Mouse (Mus musculus) lung, embryonic 16.5 days (tissue): Measurements from ENCODE around the gene Mrap. TPM values are rescaled to one million over a fixed set of nuclear protein-coding genes. Genes with fewer than 3 reads are reported as not detected.

Experiments
- ATAC-seq: fragments of 200-750 bp; cut with Nextera tagmentation; 2 replicates; pipeline ENCODE4 v1.8.0; 2017; ENCODE audit warnings: low read depth, mild to moderate bottlenecking, moderate library complexity
- H3K27ac ChIP-seq: fragments of 300-500 bp; sonication (generic); 2 replicates; pipeline ENCODE4 v1.5.1; 2014; ENCODE audit warnings: mild to moderate bottlenecking, control low read depth, low read length
- H3K27me3 ChIP-seq: fragments of 300-500 bp; sonication (generic); 2 replicates; pipeline ENCODE4 v1.6.1; 2014; ENCODE audit warnings: low read depth, low read length, mixed read lengths; ENCODE audit not compliant: control insufficient read depth, insufficient read depth
- H3K36me3 ChIP-seq: fragments of 300-500 bp; sonication (generic); 2 replicates; pipeline ENCODE4 v1.6.1; 2014; ENCODE audit warnings: low read length; ENCODE audit not compliant: control insufficient read depth, insufficient read depth
- H3K4me1 ChIP-seq: fragments of 300-500 bp; sonication (generic); replicated peaks from 2 replicates; pipeline ENCODE4 v1.6.1; 2014; ENCODE audit warnings: low read length, mixed read lengths; ENCODE audit not compliant: control insufficient read depth, insufficient read depth
- H3K4me2 ChIP-seq: fragments of 300-500 bp; sonication (generic); 2 replicates; pipeline ENCODE4 v1.6.1; 2014; ENCODE audit warnings: low read depth, low read length, control low read depth
- H3K4me3 ChIP-seq: fragments of 300-500 bp; sonication (generic); 2 replicates; pipeline ENCODE4 v1.5.1; 2014; ENCODE audit warnings: mild to moderate bottlenecking, low read length, control low read depth
- H3K9ac ChIP-seq: fragments of 300-500 bp; sonication (generic); 2 replicates; pipeline ENCODE4 v1.6.1; 2014; ENCODE audit warnings: low read length, control low read depth
- H3K9me3 ChIP-seq: fragments of 300-500 bp; sonication (generic); 2 replicates; pipeline ENCODE4 v1.6.1; 2016; ENCODE audit warnings: low read length; ENCODE audit not compliant: control insufficient read depth
- WGBS: fragments of 180-500 bp; shearing (Covaris S2); extraction: QIAGEN DNeasy Blood & Tissue Kit; methylation state at CpG from one replicate; pipeline ENCODE4 v1.1.7; 2014; 5-methylcytosine and 5-hydroxymethylcytosine counted together
- polyA plus RNA-seq: library from polyadenylated mRNA; unstranded; fragments of >200 nt; fragmentation: Nextera tagmentation; extraction: Ambion mirVana; gene quantifications from 2 replicates; pipeline ENCODE4 v1.2.1, GENCODE M21; 2015

Gene Mrap
- polyA plus RNA-seq = 4.6 and 5.1 TPM in 2 replicates

DNA sequence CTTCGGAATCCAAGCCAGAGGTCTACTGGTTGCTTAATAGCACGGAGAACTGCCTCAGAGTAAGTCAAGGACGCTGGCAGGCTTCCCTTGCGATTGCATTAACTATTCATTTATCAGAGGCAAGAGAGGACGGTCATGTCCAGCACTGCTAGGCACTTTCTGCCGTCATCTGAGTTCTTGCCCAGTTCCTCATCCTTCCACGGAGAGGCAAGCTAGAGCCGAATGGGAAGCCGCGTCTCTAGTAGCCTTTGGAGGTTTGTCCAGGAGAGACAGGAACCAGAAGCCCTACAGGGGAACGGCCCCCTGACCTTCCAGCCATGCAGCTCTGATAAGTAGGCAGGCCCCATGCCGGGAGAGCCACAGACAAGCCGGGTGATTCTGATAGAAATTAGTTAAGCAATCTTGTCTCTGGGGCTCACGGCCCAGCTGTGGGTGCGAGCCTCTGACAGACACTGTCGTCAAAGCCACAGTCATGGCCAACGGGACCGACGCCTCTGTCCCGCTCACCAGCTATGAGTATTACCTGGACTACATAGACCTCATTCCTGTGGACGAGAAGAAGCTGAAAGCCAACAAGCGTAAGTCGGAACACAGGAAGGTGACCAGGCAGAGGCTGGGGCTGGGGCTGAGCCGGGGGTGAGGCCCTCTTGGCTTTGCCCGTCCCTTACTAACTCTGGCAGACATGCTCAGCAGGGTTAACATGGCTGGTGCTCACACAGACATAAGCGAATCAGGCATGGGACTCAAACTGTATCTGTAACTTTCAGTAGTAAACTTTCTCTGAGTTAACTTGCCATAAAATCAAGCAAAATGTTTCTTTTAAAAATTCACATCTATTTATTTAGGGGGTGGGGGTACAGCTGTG is at the start of gene Mrap:
Gene Mrap, plus strand, starts transcription at position 116 of the 865 bp plus-strand sequence.
- Histone ChIP-seq H3K4me2 (no peak within 1 kb of the TSS), H3K36me3 (no peaks in the 10 kb centered on the region), H3K9me3 (no peaks in the 10 kb centered on the region), H3K4me1 (no peaks in the 10 kb centered on the region), H3K9ac (peak within 1 kb of the TSS; percentile 6; the same call in 1 of the 2 replicates), H3K27ac (no peak within 1 kb of the TSS), H3K4me3 (no peak within 1 kb of the TSS), H3K27me3 (no peaks in the 10 kb centered on the region)
- peak; percentile 83 for ATAC-seq
- WGBS = 63% methylated on average over 26 of the region's 26 CpGs

DNA sequence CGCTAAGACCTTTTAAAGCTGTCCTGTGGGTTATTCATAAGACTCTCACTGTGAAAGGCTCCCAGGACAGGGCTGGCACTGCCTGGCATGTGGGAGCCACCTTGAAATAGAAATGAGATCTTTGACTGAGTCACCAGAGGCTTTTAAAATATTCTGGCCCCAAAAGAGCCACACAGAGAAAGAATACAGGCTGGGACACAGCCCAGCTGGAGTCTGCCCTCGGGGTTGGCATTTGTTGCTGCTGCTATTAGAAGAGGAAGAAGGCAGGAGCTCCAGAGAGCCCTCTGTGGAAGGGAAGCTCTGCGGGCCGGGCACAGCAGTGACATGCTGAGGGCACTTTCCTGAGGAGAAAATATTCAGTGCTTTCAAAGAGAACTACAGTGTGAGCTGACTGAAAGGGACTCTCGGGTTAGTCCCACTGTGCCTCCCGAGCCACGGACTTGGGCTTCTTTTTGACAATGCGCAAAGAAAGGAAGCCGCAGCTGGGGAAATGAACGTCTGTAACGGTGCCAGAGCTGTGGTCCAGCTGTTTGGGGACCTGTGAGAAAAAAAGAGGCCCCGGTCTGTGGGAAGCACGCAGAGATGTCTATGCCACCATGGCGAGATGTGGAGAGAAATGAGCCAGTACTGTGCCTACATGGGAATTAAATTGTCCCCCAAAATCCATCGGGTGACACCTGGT is 45.2 kb upstream of the Mrap start:
- Histone ChIP-seq H3K9me3 (no peaks in the 10 kb centered on the region), H3K27ac (peak overlapping the region; percentile 84), H3K4me1 (peaks cover 27% of the 10 kb centered on the region), H3K4me2 (no peak overlapping the region), H3K9ac (peak overlapping the region; percentile 37; the same call in 1 of the 2 replicates), H3K4me3 (no peak overlapping the region), H3K27me3 (no peaks in the 10 kb centered on the region), H3K36me3 (no peaks in the 10 kb centered on the region)
- ATAC-seq = no peak
- WGBS = 57% methylated on average over 15 of the region's 15 CpGs

DNA sequence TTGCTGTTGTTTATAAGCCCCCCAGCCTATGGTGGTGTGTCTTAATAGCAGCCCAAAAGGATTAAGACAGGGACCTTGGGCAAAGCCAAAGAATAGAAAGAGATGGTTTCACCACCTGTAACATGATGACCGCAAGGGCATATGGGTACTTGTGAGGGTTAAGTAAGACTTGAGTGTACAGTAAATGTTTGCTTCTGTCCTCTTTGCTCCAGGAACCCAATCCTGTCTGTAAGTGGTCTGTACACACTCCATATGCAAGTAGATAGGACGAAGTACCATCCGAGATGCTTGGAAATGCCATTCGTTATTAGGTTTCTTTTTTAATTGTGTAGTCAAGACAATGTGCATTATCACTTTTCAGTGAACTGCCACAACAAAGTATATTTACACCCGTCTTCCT is 44.4 kb upstream of the Mrap start:
- H3K4me1 ChIP-seq = peaks cover 24% of the 10 kb centered on the region
- no peak overlapping the region for H3K4me2 ChIP-seq
- peak overlapping the region; percentile 87; the same call in 1 of the 2 replicates for H3K27ac ChIP-seq
- WGBS = 66% methylated on average over 5 of the region's 5 CpGs
- no peaks in the 10 kb centered on the region for H3K36me3 ChIP-seq
- H3K9ac ChIP-seq = no peak overlapping the region
- no peaks in the 10 kb centered on the region for H3K27me3 ChIP-seq
- no peak overlapping the region for H3K4me3 ChIP-seq
- no peaks in the 10 kb centered on the region for H3K9me3 ChIP-seq
- ATAC-seq = peak; percentile 49

DNA sequence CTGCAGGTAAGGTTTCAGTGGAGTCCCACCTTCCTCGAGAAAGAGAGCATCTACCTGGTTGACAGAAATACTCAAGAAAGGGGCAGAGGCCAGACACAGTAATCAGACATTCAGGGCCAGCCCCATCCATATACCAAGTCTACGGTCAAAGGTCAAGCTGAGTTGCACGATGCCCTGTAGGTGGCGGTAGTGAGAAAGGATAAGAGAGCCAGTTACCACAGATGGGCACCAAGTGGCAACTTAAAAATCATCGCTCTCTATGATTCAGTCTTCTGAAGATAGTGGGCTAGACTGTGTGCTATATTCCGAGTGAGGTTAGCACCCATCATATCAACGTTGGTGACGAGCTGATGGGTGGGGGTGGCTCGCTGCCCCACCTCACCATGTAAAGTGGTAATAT is 43.3 kb upstream of the Mrap start:
- Histone ChIP-seq H3K36me3 (no peaks in the 10 kb centered on the region), H3K27ac (peak overlapping the region; percentile 87), H3K4me2 (no peak overlapping the region), H3K9ac (no peak overlapping the region), H3K27me3 (no peaks in the 10 kb centered on the region), H3K4me1 (peaks cover 24% of the 10 kb centered on the region), H3K9me3 (no peaks in the 10 kb centered on the region), H3K4me3 (no peak overlapping the region)
- ATAC-seq = no peak
- 63% methylated on average over 9 of the region's 9 CpGs for WGBS

DNA sequence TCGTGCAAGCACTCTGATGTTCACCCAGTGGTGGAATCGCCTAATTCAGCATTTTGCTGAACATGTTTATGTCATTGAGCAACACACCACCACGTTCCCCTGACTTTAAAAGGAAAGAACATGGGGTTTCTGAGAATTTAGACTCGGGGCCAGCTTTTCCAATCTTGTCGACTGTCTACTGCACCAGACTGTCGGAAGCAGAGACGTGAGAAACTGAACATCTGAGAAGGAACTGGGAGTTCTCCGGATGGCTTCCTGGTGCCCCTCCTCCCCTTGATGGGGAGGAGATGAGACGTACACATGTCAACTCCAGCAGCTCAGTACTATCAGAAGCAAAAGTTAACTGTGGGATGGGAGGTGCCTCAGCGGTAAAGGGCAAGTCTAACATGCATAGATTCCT is 42.9 kb upstream of the Mrap start:
- Histone ChIP-seq H3K27me3 (no peaks in the 10 kb centered on the region), H3K4me2 (no peak overlapping the region), H3K4me3 (no peak overlapping the region), H3K27ac (peak overlapping the region; percentile 87), H3K36me3 (no peaks in the 10 kb centered on the region), H3K9me3 (no peaks in the 10 kb centered on the region), H3K9ac (no peak overlapping the region), H3K4me1 (peaks cover 24% of the 10 kb centered on the region)
- 39% methylated on average over 10 of the region's 10 CpGs for WGBS
- peak; percentile 89 for ATAC-seq

DNA sequence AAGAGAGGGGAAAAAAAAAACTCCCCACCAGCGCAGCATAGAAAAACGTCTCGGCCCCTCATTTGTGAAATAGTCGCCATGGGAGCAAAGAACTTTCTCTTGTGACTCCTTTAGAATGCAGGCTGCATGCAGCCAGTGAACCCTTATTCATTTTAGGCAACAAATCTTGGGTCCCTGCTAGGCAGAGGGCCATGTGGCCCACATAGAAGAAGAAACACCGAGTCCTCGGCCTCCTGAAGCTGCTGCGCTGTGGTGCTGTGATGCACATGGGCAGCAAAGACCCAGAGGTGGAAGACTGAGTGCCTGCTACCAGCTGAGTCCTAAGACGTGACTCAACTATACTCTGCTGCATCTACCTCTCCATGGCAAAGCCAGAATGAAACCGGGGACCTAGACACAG is 41.7 kb upstream of the Mrap start:
- Histone ChIP-seq H3K4me1 (peaks cover 24% of the 10 kb centered on the region), H3K4me3 (no peak overlapping the region), H3K9me3 (no peaks in the 10 kb centered on the region), H3K27ac (peak overlapping the region; percentile 87; the same call in 1 of the 2 replicates), H3K36me3 (no peaks in the 10 kb centered on the region), H3K4me2 (no peak overlapping the region), H3K27me3 (no peaks in the 10 kb centered on the region), H3K9ac (no peak overlapping the region)
- WGBS = 76% methylated on average over 9 of the region's 9 CpGs
- no peak for ATAC-seq

DNA sequence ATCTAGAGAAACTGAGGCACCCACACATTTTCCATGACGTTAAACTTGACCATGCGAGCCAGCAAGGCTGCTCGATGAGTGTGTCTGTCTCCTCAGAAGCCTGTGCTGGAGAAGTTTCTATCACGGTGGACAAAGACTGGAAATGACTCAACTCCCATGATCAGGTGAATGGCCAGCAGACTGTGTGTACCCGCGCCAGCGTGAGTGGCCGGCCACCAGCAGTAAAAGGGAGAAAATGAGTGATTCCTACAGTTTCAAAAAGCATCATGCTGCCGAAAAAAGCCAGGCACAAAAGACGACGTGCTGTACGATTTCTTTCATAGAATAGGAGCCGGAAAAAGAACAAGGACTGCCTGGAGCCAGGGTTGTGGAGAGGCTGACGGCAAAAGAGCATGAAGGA is 38.6 kb upstream of the Mrap start:
- Histone ChIP-seq H3K4me2 (no peak overlapping the region), H3K36me3 (no peaks in the 10 kb centered on the region), H3K9me3 (no peaks in the 10 kb centered on the region), H3K4me1 (peaks cover 27% of the 10 kb centered on the region), H3K9ac (no peak overlapping the region), H3K27ac (no peak overlapping the region), H3K4me3 (no peak overlapping the region), H3K27me3 (no peaks in the 10 kb centered on the region)
- ATAC-seq = no peak
- WGBS = 77% methylated on average over 14 of the region's 14 CpGs

DNA sequence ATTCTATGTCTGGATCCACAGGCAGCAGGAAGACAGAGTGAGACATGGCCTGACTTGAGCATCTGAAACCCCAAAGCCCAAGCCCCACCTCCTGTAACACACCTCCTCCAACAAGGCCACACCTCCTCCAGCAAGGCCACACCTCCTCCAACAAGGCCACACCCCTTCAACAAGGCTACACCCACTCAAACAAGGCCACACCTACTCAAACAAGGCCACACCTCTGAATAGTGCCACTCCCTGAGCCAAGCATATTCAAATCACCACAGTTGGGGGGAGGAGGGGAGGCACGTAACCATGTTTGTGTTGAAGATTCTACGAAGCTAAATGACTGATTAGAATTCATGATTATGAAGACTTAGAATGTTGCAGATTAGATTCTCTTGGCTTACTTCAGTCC is 36.5 kb upstream of the Mrap start:
- no peak overlapping the region for H3K4me2 ChIP-seq
- H3K4me3 ChIP-seq = no peak overlapping the region
- no peak for ATAC-seq
- 96% methylated on average over 2 of the region's 2 CpGs for WGBS
- no peaks in the 10 kb centered on the region for H3K9me3 ChIP-seq
- no peak overlapping the region for H3K9ac ChIP-seq
- no peaks in the 10 kb centered on the region for H3K36me3 ChIP-seq
- H3K4me1 ChIP-seq = peaks cover 17% of the 10 kb centered on the region
- H3K27me3 ChIP-seq = no peaks in the 10 kb centered on the region
- no peak overlapping the region for H3K27ac ChIP-seq

DNA sequence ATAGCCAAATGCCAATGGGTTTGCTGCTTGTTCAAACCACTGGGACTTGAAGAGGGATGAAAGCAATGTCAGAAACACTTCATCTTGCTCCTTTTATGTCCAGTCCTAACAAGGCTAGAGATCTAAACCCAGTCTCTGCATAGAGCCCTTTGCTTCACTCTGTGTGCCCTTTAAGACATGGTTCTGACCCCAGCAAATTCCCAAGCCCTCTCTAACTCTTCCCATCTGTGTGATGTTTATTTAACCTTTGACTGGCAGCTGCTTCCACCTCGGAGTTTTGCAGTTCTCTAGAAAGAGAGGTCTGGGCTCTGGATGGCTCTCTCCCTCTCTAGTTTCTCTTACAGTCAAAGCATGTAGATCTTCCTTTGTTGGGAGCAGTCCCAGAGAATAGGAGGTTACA is 34.4 kb upstream of the Mrap start:
- H3K27ac ChIP-seq = peak overlapping the region; percentile 74
- no peak overlapping the region for H3K9ac ChIP-seq
- H3K4me1 ChIP-seq = peaks cover 10% of the 10 kb centered on the region
- H3K27me3 ChIP-seq = no peaks in the 10 kb centered on the region
- 0% methylated on average over 1 of the region's 1 CpGs for WGBS
- no peak overlapping the region for H3K4me3 ChIP-seq
- H3K9me3 ChIP-seq = no peaks in the 10 kb centered on the region
- no peaks in the 10 kb centered on the region for H3K36me3 ChIP-seq
- peak; percentile 26; the same call in 1 of the 2 replicates for ATAC-seq
- no peak overlapping the region for H3K4me2 ChIP-seq
